Mouse (Mus musculus) heart, embryonic 16.5 days (tissue): ENCODE results near the gene Hist1h2bj. TPM values are rescaled to one million over a fixed set of nuclear protein-coding genes. Genes with fewer than 3 reads are reported as not detected.
A peak's percentile ranks its signal among the peaks of the same experiment; 100 is the strongest.
"Not testable (repeated sequence)": the region's sequence is repeated elsewhere in the genome, so short reads cannot be mapped to it uniquely, and the experiment has no call there.

Source experiments
- ATAC-seq: fragments of 200-750 bp; cut with Nextera tagmentation; replicated peaks from 2 replicates; pipeline ENCODE4 v1.8.0; 2017; ENCODE audit warnings: moderate number of reproducible peaks; ENCODE audit not compliant: insufficient read depth, low FRiP score; ENCODE audit errors: extremely low read depth
- H3K27ac ChIP-seq: fragments of 300-500 bp; sonication (generic); 2 replicates; pipeline ENCODE4 v1.5.1; 2014; ENCODE audit warnings: mild to moderate bottlenecking, low read length, control low read depth, moderate library complexity
- H3K27me3 ChIP-seq: fragments of 300-500 bp; sonication (generic); 2 replicates; pipeline ENCODE4 v1.6.1; 2014; ENCODE audit warnings: low read length, mixed read lengths; ENCODE audit not compliant: control insufficient read depth, insufficient read depth
- H3K36me3 ChIP-seq: fragments of 300-500 bp; sonication (generic); 2 replicates; pipeline ENCODE4 v1.6.1; 2014; ENCODE audit not compliant: control insufficient read depth, insufficient read depth
- H3K4me1 ChIP-seq: fragments of 300-500 bp; sonication (generic); 2 replicates; pipeline ENCODE4 v1.6.1; 2014; ENCODE audit warnings: low read length, mixed read lengths; ENCODE audit not compliant: control insufficient read depth, insufficient read depth
- H3K4me2 ChIP-seq: fragments of 300-500 bp; sonication (generic); 2 replicates; pipeline ENCODE4 v1.6.1; 2014; ENCODE audit warnings: low read depth, mild to moderate bottlenecking, control low read depth, low read length
- H3K4me3 ChIP-seq: fragments of 300-500 bp; sonication (generic); 2 replicates; pipeline ENCODE4 v1.5.1; 2014; ENCODE audit warnings: mild to moderate bottlenecking, control low read depth, low read length
- H3K9ac ChIP-seq: fragments of 300-500 bp; sonication (generic); 2 replicates; pipeline ENCODE4 v1.6.1; 2014; ENCODE audit warnings: low read length, control low read depth
- H3K9me3 ChIP-seq: fragments of 300-500 bp; sonication (generic); replicated peaks from 2 replicates; pipeline ENCODE4 v1.6.1; 2016; ENCODE audit warnings: low read length; ENCODE audit not compliant: control insufficient read depth
- WGBS: fragments of 180-500 bp; shearing (Covaris S2); extraction: QIAGEN DNeasy Blood & Tissue Kit; methylation state at CpG from one replicate; pipeline ENCODE4 v1.1.7; 2014; 5-methylcytosine and 5-hydroxymethylcytosine counted together
- polyA plus RNA-seq: library from polyadenylated mRNA; unstranded; fragments of >200 nt; fragmentation: Nextera tagmentation; extraction: Ambion mirVana; gene quantifications from 2 replicates; pipeline ENCODE4 v1.2.1, GENCODE M21; 2015

The Hist1h2bj gene
- polyA plus RNA-seq, result 5.5 and 9.9 TPM in 2 replicates

DNA sequence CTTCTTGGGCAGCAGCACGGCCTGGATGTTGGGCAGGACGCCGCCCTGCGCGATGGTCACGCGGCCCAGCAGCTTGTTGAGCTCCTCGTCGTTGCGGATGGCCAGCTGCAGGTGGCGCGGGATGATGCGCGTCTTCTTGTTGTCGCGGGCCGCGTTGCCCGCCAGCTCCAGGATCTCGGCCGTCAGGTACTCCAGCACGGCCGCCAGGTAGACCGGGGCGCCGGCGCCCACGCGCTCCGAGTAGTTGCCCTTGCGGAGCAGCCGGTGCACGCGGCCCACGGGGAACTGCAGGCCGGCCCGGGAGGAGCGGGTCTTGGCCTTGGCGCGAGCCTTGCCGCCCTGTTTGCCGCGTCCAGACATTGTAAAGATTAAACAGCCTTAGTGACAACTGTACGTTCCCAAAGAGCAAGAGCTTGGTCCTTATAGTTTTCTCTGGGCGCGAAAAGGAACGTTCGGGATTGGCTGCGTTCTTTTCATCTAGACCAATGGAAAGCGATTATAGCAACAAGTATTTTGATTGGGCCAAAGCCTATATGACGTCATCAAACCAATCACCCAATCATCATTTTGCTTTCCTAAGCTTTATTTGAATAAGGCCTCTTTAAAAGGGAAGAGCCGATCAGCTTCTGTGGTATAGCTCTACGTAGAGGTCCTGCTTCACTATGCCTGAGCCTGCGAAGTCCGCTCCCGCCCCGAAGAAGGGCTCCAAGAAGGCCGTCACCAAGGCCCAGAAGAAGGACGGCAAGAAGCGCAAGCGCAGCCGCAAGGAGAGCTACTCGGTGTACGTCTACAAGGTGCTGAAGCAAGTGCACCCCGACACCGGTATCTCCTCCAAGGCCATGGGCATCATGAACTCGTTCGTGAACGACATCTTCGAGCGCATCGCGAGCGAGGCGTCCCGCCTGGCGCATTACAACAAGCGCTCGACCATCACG is at the start of gene Hist1h2bj, which contains the start of gene Hist1h2ag:
Gene Hist1h2bj (plus strand): TSS at position 647 of the 935 bp plus-strand sequence.
Gene Hist1h2ag (minus strand): TSS at position 377 of the 935 bp plus-strand sequence.
- H3K9me3 ChIP-seq, H3K27me3 ChIP-seq, H3K36me3 ChIP-seq: not testable (repeated sequence)
- under 1% methylated on average over 40 of the region's 80 CpGs for WGBS
- H3K9ac ChIP-seq, result peak within 1 kb of the TSS; percentile 74
- ATAC-seq, result peak; percentile 88
- H3K4me2 ChIP-seq, result peak within 1 kb of the TSS; percentile 68
- H3K4me1 ChIP-seq, result peaks cover 22% of the 10 kb centered on the region
- H3K4me3 ChIP-seq, result peak within 1 kb of the TSS; percentile 49
- peak within 1 kb of the TSS; percentile 88 for H3K27ac ChIP-seq

DNA sequence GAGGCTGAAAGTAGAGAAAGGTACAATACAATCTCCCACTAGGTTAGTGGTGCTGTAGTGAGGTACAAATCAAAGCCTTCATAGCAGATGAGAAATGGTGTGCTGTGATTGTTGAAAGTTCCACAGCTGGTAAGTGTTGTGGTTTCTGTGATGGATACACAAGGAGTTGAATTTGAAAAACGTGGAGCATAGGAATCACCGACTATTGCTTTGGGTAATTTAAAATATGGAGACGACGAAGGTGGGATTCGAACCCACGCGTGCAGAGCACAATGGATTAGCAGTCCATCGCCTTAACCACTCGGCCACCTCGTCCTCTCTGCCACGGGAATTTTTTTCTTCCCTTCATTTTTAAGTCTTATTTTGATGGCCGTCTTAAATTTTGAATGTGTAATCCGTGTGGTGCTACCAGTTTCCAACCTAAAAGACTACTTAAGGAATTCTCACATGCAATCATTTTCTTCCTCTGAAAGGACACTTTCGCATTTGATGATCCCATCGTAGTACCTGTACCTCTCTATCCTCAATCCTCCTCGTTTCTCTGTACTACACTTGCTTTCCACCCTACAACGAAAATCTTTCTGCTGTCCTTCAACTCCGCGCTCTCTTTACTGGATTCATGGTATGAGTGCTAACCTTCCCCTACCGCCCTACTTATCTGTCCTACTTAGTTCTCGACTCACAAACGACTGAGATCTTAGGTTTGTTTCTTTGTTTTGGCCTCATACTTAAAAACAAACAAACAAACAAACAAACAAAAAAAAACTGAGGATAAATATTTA is 48.9 kb upstream of the Hist1h2bj start:
- Histone ChIP-seq H3K4me2 (peak overlapping the region; percentile 49), H3K4me3 (peak overlapping the region; percentile 30), H3K9me3 (peaks cover 8% of the 10 kb centered on the region), H3K9ac (no peak overlapping the region), H3K27me3 (peaks cover 34% of the 10 kb centered on the region), H3K4me1 (peaks cover 4% of the 10 kb centered on the region), H3K27ac (no peak overlapping the region), H3K36me3 (no peaks in the 10 kb centered on the region)
- 5% methylated on average over 22 of the region's 22 CpGs for WGBS
- ATAC-seq, result no peak

DNA sequence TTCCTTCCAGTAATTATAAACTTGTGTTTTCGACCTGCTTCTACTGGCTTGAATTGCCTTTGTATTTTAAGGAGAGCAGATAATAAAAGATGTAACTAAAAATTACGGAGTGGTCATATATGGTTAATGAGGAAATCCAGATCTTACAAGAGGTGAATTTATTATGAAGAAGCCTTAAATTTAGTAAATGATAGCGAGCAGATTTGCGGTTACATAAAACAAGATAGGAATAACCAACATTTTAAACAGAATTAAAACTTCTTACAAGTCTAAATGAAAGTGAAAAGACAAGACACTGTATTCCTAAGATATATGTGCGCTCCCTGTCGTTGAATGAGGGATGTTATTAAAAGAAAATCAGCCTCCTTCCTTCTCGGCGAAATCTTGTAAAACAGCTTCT is 48.1 kb upstream of the Hist1h2bj start:
- Histone ChIP-seq H3K9me3 (peaks cover 8% of the 10 kb centered on the region), H3K4me2 (peak overlapping the region; percentile 79), H3K4me1 (peaks cover 4% of the 10 kb centered on the region), H3K9ac (peak overlapping the region; percentile 31), H3K27ac (no peak overlapping the region), H3K36me3 (no peaks in the 10 kb centered on the region), H3K27me3 (peaks cover 42% of the 10 kb centered on the region), H3K4me3 (peak overlapping the region; percentile 58)
- 6% methylated on average over 8 of the region's 8 CpGs for WGBS
- no peak for ATAC-seq

DNA sequence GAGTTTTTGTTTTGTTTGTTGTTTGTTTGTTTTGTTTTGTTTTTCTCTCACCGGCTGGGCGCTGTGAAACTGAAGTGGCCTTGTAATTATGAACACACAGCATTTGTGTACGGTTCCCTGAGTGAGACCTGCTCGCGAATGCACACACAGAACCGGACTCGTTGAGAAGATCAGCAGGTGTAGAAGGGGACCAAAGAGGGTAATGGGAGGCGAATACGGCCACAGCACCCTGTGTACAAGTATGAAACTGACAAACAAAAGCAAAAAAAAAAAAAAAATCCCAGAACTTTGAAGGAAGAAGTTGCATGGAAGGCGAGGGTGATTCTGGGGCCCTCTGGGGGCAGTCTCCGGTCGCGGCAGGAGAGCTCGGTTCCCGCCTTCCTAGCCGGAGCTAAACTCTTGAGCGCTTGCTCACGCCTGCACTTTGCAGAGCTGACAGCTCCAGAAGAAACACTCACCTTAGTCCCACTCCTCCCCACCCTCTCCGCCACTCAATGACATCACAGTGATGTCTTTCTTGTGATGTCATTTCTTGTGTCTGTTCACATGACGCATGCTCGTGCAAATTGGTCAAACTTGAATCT is 47.6 kb upstream of the Hist1h2bj start:
- H3K27ac ChIP-seq, result no peak overlapping the region
- H3K9ac ChIP-seq, result peak overlapping the region; percentile 31
- peaks cover 8% of the 10 kb centered on the region for H3K9me3 ChIP-seq
- peak overlapping the region; percentile 58 for H3K4me3 ChIP-seq
- H3K27me3 ChIP-seq, result peaks cover 47% of the 10 kb centered on the region
- H3K4me1 ChIP-seq, result peaks cover 4% of the 10 kb centered on the region
- peak overlapping the region; percentile 79 for H3K4me2 ChIP-seq
- 1% methylated on average over 21 of the region's 21 CpGs for WGBS
- ATAC-seq, result peak; percentile 67; the same call in 1 of the 2 replicates
- no peaks in the 10 kb centered on the region for H3K36me3 ChIP-seq

GRCm38 (mm10) chr13:21996101-21996839 is 46.7 kb upstream of the Hist1h2bj start:
- Histone ChIP-seq H3K27me3 (peaks cover 54% of the 10 kb centered on the region), H3K27ac (no peak overlapping the region), H3K4me3 (peak overlapping the region; percentile 58), H3K9ac (no peak overlapping the region), H3K4me2 (peak overlapping the region; percentile 79), H3K4me1 (peaks cover 4% of the 10 kb centered on the region), H3K36me3 (no peaks in the 10 kb centered on the region), H3K9me3 (peaks cover 3% of the 10 kb centered on the region)
- 6% methylated on average over 12 of the region's 12 CpGs for WGBS
- ATAC-seq, result no peak

DNA sequence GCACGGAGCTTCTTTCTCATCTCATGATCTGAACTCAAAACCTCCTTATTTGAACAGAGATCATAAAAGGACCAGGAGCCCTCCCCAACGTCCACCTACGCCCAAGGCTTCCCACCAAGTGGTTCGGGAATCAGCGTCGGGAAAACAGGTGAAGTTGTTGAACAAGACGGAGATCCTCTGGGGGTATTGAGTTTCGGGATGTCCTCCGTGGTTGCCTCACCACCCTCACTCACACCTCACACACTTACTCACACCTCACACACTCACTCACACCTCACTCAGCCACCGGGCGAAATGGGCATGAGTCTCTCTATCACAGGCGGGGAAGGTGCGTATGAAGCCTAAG is 46.2 kb upstream of the Hist1h2bj start:
- no peak for ATAC-seq
- peak overlapping the region; percentile 43 for H3K4me3 ChIP-seq
- H3K4me1 ChIP-seq, result peaks cover 4% of the 10 kb centered on the region
- no peak overlapping the region for H3K9ac ChIP-seq
- H3K9me3 ChIP-seq, result no peaks in the 10 kb centered on the region
- H3K27me3 ChIP-seq, result peaks cover 53% of the 10 kb centered on the region
- H3K4me2 ChIP-seq, result peak overlapping the region; percentile 79
- H3K27ac ChIP-seq, result no peak overlapping the region
- WGBS, result 3% methylated on average over 13 of the region's 13 CpGs
- no peaks in the 10 kb centered on the region for H3K36me3 ChIP-seq

DNA sequence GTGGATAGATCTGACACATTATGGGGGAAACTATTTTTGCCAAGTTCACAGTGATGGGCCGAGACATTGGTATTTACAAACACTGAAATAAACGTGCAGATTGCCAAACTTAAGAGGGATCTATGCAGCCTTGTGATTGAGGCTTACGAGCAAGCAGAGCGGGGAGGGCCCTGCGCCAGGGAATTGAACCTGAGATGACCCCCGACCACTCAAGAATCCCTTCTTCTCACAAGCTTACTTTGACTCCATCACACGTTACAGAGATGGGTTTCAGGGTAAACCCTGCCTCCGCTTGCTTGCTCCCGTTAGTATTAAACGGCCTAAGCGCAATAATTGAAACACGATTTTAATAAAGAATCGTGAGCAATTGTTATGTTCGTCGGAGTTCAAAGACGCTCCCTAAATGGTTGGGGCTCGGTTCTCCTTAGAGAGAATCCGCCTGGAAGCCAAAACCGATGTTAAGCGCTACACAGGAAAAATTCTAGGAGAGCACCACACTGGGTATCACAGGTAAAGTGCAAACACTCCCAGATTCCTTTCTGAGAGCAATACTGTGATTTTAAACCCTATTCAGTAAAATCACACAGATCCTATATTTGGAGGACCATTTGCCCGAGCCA is 45.7 kb upstream of the Hist1h2bj start:
- Histone ChIP-seq H3K4me3 (peak overlapping the region; percentile 43), H3K4me1 (peaks cover 4% of the 10 kb centered on the region), H3K36me3 (no peaks in the 10 kb centered on the region), H3K27ac (no peak overlapping the region), H3K9me3 (no peaks in the 10 kb centered on the region), H3K9ac (no peak overlapping the region), H3K27me3 (peaks cover 54% of the 10 kb centered on the region), H3K4me2 (peak overlapping the region; percentile 79)
- ATAC-seq, result no peak
- 3% methylated on average over 21 of the region's 21 CpGs for WGBS

GRCm38 (mm10) chr13:21997821-21998220 is 45.2 kb upstream of the Hist1h2bj start:
- Histone ChIP-seq H3K9me3 (no peaks in the 10 kb centered on the region), H3K4me2 (no peak overlapping the region), H3K36me3 (no peaks in the 10 kb centered on the region), H3K27ac (no peak overlapping the region), H3K4me1 (peaks cover 4% of the 10 kb centered on the region), H3K4me3 (no peak overlapping the region; the same call in 1 of the 2 replicates), H3K9ac (no peak overlapping the region), H3K27me3 (peaks cover 58% of the 10 kb centered on the region)
- 9% methylated on average over 4 of the region's 4 CpGs for WGBS
- no peak for ATAC-seq
